Comparison of ENCODE assay signal across 15 mouse cellular contexts in the genomic region with DNA sequence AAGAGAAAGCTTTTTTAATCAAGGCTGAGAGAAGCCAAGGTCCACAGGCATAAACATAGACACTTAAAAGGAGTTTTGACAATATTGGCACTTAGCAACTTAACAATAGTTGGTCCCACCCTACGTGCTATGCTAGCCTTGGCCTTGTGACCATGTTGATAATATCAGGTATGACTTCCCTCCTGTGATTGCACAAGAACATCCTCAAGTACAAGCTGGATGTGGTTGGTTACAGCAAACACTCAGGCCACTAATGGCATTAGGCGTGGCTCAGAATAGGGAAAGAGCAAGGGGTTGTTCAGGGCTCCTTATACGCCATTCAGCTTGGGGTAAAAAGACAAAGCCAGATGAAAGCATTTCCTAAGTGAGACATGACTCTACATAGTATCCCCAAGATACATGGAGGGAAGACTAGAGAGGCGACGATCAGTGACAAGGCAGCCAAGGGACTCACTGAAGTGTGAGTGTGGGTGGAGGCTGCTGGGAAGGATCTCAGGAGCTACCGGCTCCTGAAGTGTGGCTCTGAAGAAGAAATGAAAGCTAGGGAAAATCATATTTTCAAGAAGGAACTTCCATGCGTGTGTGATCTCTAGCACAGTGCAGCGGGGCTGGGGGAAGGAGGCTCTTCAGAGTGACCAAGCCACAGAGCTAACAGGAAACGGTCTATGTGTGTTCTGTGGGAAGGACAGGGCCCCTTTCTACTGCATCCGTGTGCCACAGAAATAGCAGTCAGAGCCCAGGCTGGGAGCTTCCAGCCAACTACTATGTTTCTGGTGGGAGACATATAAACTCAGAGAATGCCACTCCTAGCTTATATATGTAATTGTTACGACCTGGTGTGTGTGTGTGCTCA. TPM values are rescaled to one million over a fixed set of nuclear protein-coding genes. Genes with fewer than 3 reads are reported as not detected.
DNase-seq lines count a peak whose midpoint lies in the region; ATAC-seq and TF ChIP-seq lines count a peak whose summit lies in the region.
"Had no signal": no experiment of that assay in that cellular context is flagged by ENCODE, and none has a peak within 500 bp of the region (broad histone marks: within the 10 kb centered on the region; RNA-seq: fewer than 3 reads in every experiment).

No protein-coding gene starts in this region.

- H3K4me3 ChIP-seq in G1E (ENCODE audit: low read depth, low read length), result no peak overlapping the region
- no peak overlapping the region for H3K4me3 ChIP-seq in lung, embryonic 16.5 days (ENCODE audit: low read length)
- H3K4me3 ChIP-seq: lung, embryonic 15.5 days had no signal

- no peak for DNase-seq in G1E (ENCODE audit: low spot score)
- no peak for DNase-seq in urinary bladder, postnatal 14 days (ENCODE audit: low spot score)
- no peak for DNase-seq in urinary bladder, postnatal 36 days (ENCODE audit: low spot score in 2 of 2)
- DNase-seq: cerebellum, adult 9-10 months; kidney, postnatal 14 days; layer of hippocampus, adult 9-11 months had no signal

- 0 out of 2 replicates have a peak, but pooled peaks cover 3% of the 10 kb centered on the region for H3K4me1 ChIP-seq in G1E (ENCODE audit: insufficient read depth, low read depth, low read length)
- peaks cover 6% of the 10 kb centered on the region; the same call in 1 of the 2 replicates for H3K4me1 ChIP-seq in lung, embryonic 16.5 days (replicated peaks; ENCODE audit: control insufficient read depth, insufficient read depth, low read length)
- H3K4me1 ChIP-seq: lung, embryonic 15.5 days had no signal

- peak; percentile 22; the same call in 1 of the 2 replicates for ATAC-seq in G1E (ENCODE audit: extremely low read depth, insufficient number of reproducible peaks, low FRiP score, poor library complexity, severe bottlenecking)
- peak; percentile 79 to 87 for ATAC-seq in hematopoietic stem cell, adult 5-6 weeks (replicated peaks in 1 of 2; ENCODE audit: insufficient read depth in 1 of 2, low FRiP score in 2 of 2, low TSS enrichment in 1 of 2, low read depth in 1 of 2, poor library complexity in 2 of 2, severe bottlenecking in 2 of 2)
- peak; percentile 76 for ATAC-seq in lung, embryonic 16.5 days (ENCODE audit: low read depth)
- ATAC-seq in megakaryocyte progenitor cell, adult 5-6 weeks (replicated peaks; ENCODE audit: poor library complexity), result peak; percentile 84
- ATAC-seq in erythroblast, adult 5-6 weeks (replicated peaks; ENCODE audit: low FRiP score, poor library complexity, severe bottlenecking), result no peak
- no peak for ATAC-seq in megakaryocyte-erythroid progenitor cell, adult 5-6 weeks (replicated peaks; ENCODE audit: low FRiP score, low TSS enrichment, poor library complexity, severe bottlenecking)
- ATAC-seq: hindbrain, postnatal 0 days had no signal

- H3K27me3 ChIP-seq in G1E (ENCODE audit: insufficient read depth, low read length), result peaks cover 26% of the 10 kb centered on the region
- H3K27me3 ChIP-seq in lung, embryonic 16.5 days (ENCODE audit: control insufficient read depth, insufficient read depth, low read depth, low read length), result no peaks in the 10 kb centered on the region
- H3K27me3 ChIP-seq: lung, embryonic 15.5 days had no signal

- 0 out of 2 replicates have a peak overlapping the region, but pooled peaks have one; percentile 19 for H3K27ac ChIP-seq in lung, embryonic 16.5 days (ENCODE audit: low read length)
- H3K27ac ChIP-seq: hindbrain, postnatal 0 days; lung, embryonic 15.5 days had no signal

- no peak for TF ChIP-seq CTCF in G1E (IDR thresholded peaks at IDR 0.05; ENCODE audit: low read depth, low read length)

- H3K36me3 ChIP-seq in G1E (replicated peaks), result no peaks in the 10 kb centered on the region
- no peaks in the 10 kb centered on the region for H3K36me3 ChIP-seq in lung, embryonic 16.5 days (ENCODE audit: control insufficient read depth, insufficient read depth, low read length)
- H3K36me3 ChIP-seq: lung, embryonic 15.5 days had no signal

- no peaks in the 10 kb centered on the region for H3K9me3 ChIP-seq in G1E (replicated peaks)
- no peaks in the 10 kb centered on the region for H3K9me3 ChIP-seq in lung, embryonic 16.5 days (ENCODE audit: control insufficient read depth, low read length)
- H3K9me3 ChIP-seq: lung, embryonic 15.5 days had no signal

- H3K9ac ChIP-seq in lung, embryonic 16.5 days (ENCODE audit: low read length), result no peak overlapping the region
- H3K9ac ChIP-seq: lung, embryonic 15.5 days had no signal

- 72% methylated on average over 11 of the region's 11 CpGs for WGBS in lung, embryonic 16.5 days

- no peak overlapping the region for H3K4me2 ChIP-seq in lung, embryonic 16.5 days (ENCODE audit: low read depth, low read length)
- H3K4me2 ChIP-seq: lung, embryonic 15.5 days had no signal

RNA-seq across cellular contexts. Expression of gene Il18rap, which starts 13.4 kb away (rescaled TPM):
- total RNA-seq in G1E (2014; fragmentation: Nextera tagmentation), result 0.68 TPM in 1 of 2 replicates, not detected in the other
- total RNA-seq in G1E (2017), result 1.4 and 1.6 TPM in 2 replicates
- not detected in 2 replicates for polyA plus RNA-seq in G1E (2012)
- 40.3 and 72.9 TPM in 2 replicates for total RNA-seq in hematopoietic stem cell, adult 5-6 weeks (2017)
- 0.23 and 0.28 TPM in 2 replicates for polyA plus RNA-seq in lung, embryonic 16.5 days (2015; fragmentation: Nextera tagmentation; extraction: Ambion mirVana)
- total RNA-seq in megakaryocyte progenitor cell, adult 5-6 weeks (2015), result 11.2 and 11.4 TPM in 2 replicates
- total RNA-seq in megakaryocyte progenitor cell, adult 5-6 weeks (2017), result 9.6 and 10.7 TPM in 2 replicates
- total RNA-seq in erythroblast, adult 5-6 weeks (2015; ENCODE audit: low replicate concordance), result 8.1 and 12.1 TPM in 2 replicates
- total RNA-seq in erythroblast, adult 5-6 weeks (2017; ENCODE audit: low replicate concordance), result 7.7 and 9.3 TPM in 2 replicates
- total RNA-seq in megakaryocyte-erythroid progenitor cell, adult 5-6 weeks (2014; fragmentation: Nextera tagmentation), result 5.9 and 11.6 TPM in 2 replicates
- 3.4 and 10.0 TPM in 2 replicates for total RNA-seq in megakaryocyte-erythroid progenitor cell, adult 5-6 weeks (2017)
- total RNA-seq: hindbrain, postnatal 0 days had no signal

RNA-seq across cellular contexts. Expression of gene Il18r1, which starts 36.4 kb away (rescaled TPM):
- total RNA-seq in G1E (2014; fragmentation: Nextera tagmentation) (0.45 TPM in 1 of 2 replicates, not detected in the other), G1E (2017) (0.58 and 0.76 TPM in 2 replicates)
- polyA plus RNA-seq in G1E (2012), result not detected in 2 replicates
- 13.3 and 17.0 TPM in 2 replicates for total RNA-seq in hematopoietic stem cell, adult 5-6 weeks (2017)
- 7.6 and 9.5 TPM in 2 replicates for polyA plus RNA-seq in lung, embryonic 16.5 days (2015; fragmentation: Nextera tagmentation; extraction: Ambion mirVana)
- 0.54 and 1.6 TPM in 2 replicates for total RNA-seq in megakaryocyte progenitor cell, adult 5-6 weeks (2015)
- 0.46 and 0.91 TPM in 2 replicates for total RNA-seq in megakaryocyte progenitor cell, adult 5-6 weeks (2017)
- total RNA-seq in erythroblast, adult 5-6 weeks (2015; ENCODE audit: low replicate concordance), result 0.58 and 1.5 TPM in 2 replicates
- total RNA-seq in erythroblast, adult 5-6 weeks (2017; ENCODE audit: low replicate concordance), result 1.5 and 3.4 TPM in 2 replicates
- total RNA-seq in megakaryocyte-erythroid progenitor cell, adult 5-6 weeks (2014; fragmentation: Nextera tagmentation), result 0.55 and 2.5 TPM in 2 replicates
- 1.9 and 6.2 TPM in 2 replicates for total RNA-seq in megakaryocyte-erythroid progenitor cell, adult 5-6 weeks (2017)
- total RNA-seq: hindbrain, postnatal 0 days; midbrain, postnatal 0 days had no signal
- polyA plus RNA-seq: hindbrain, postnatal 0 days; limb, embryonic 11.5 days had no signal

Comparison
In these comparisons a context has a peak if more than half of its experiments do, and no peak if none do; other contexts are left out.
1. ATAC-seq: peak in G1E (single experiment), hematopoietic stem cell, adult 5-6 weeks (2 of 2), lung, embryonic 16.5 days (single experiment) and megakaryocyte progenitor cell, adult 5-6 weeks (single experiment); none in erythroblast, adult 5-6 weeks (single experiment) and megakaryocyte-erythroid progenitor cell, adult 5-6 weeks (single experiment).